Mouse (Mus musculus) kidney, postnatal 0 days (tissue): ENCODE results near the gene Mettl7a2. TPM values are rescaled to one million over a fixed set of nuclear protein-coding genes. Genes with fewer than 3 reads are reported as not detected.
"Not testable (repeated sequence)": the region's sequence is repeated elsewhere in the genome, so short reads cannot be mapped to it uniquely, and the experiment has no call there.

ENCODE experiments used
- ATAC-seq: fragments of 200-750 bp; cut with Nextera tagmentation; replicated peaks from 2 replicates; pipeline ENCODE4 v1.8.0; 2017; ENCODE audit warnings: low read depth, moderate number of reproducible peaks, moderate TSS enrichment, moderate library complexity; ENCODE audit not compliant: low FRiP score
- DNase-seq: peaks from one replicate; pipeline ENCODE4 v3.0.0-alpha.2; 2016; ENCODE audit warnings: low spot score
- H3K27ac ChIP-seq: fragments of 300-500 bp; sonication (generic); 2 replicates; pipeline ENCODE4 v1.5.1; 2014; ENCODE audit warnings: mild to moderate bottlenecking
- H3K27me3 ChIP-seq: fragments of 300-500 bp; sonication (generic); 2 replicates; pipeline ENCODE4 v1.6.1; 2014; ENCODE audit warnings: low read length, mixed read lengths; ENCODE audit not compliant: insufficient read depth
- H3K36me3 ChIP-seq: fragments of 300-500 bp; sonication (generic); 2 replicates; pipeline ENCODE4 v1.6.1; 2014; ENCODE audit warnings: low read length, mixed read lengths; ENCODE audit not compliant: insufficient read depth
- H3K4me1 ChIP-seq: fragments of 300-500 bp; sonication (generic); replicated peaks from 2 replicates; pipeline ENCODE4 v1.6.1; 2014; ENCODE audit warnings: antibody characterized with exemption, low read length, mixed read lengths; ENCODE audit not compliant: insufficient read depth
- H3K4me2 ChIP-seq: fragments of 300-500 bp; sonication (generic); 2 replicates; pipeline ENCODE4 v1.6.1; 2014; ENCODE audit warnings: mild to moderate bottlenecking, low read length, moderate library complexity, mixed read lengths
- H3K4me3 ChIP-seq: fragments of 300-500 bp; sonication (generic); replicated peaks from 2 replicates; pipeline ENCODE4 v1.5.1; 2014; ENCODE audit warnings: low read depth, low read length
- H3K9ac ChIP-seq: fragments of 300-500 bp; sonication (generic); 2 replicates; pipeline ENCODE4 v1.6.1; 2014; ENCODE audit warnings: low read depth, low read length
- H3K9me3 ChIP-seq: fragments of 300-500 bp; sonication (generic); replicated peaks from 2 replicates; pipeline ENCODE4 v1.6.1; 2016; ENCODE audit warnings: low read length, inconsistent platforms, mixed read lengths
- CTCF ChIP-seq: IDR thresholded peaks from 2 replicates; pipeline ENCODE4 v1.5.1; 2016; ENCODE audit warnings: antibody characterized with exemption, low read depth, mild to moderate bottlenecking, moderate library complexity
- WGBS: fragments of 180-500 bp; shearing (Covaris S2); extraction: QIAGEN DNeasy Blood & Tissue Kit; methylation state at CpG from one replicate; pipeline ENCODE4 v1.1.7; 2014; 5-methylcytosine and 5-hydroxymethylcytosine counted together
- polyA plus RNA-seq: library from polyadenylated mRNA; unstranded; fragments of >200 nt; fragmentation: Nextera tagmentation; extraction: Ambion mirVana; gene quantifications from 2 replicates; pipeline ENCODE4 v1.2.1, GENCODE M21; 2015

Gene Mettl7a2
- polyA plus RNA-seq, 1 experiment from 2014 or later = 1.8 TPM

GRCm38 (mm10) chr15:100325235-100325634, 27.8 kb upstream of the Mettl7a2 start:
- H3K4me1 ChIP-seq = 0 out of 2 replicates have a peak, but pooled peaks cover 3% of the 10 kb centered on the region

GRCm38 (mm10) chr15:100328089-100328488, 24.9 kb upstream of the Mettl7a2 start:
- not testable (repeated sequence) for H3K4me1 ChIP-seq, H3K27ac ChIP-seq, H3K9me3 ChIP-seq, ATAC-seq, H3K9ac ChIP-seq, DNase-seq, H3K4me3 ChIP-seq, H3K4me2 ChIP-seq, H3K27me3 ChIP-seq, H3K36me3 ChIP-seq
- WGBS = 67% methylated on average over 3 of the region's 4 CpGs
- peak; percentile 34; the same call in 1 of the 2 replicates for TF ChIP-seq CTCF

More at GRCm38 (mm10) chr15:100325235-100325634, 27.8 kb upstream of the Mettl7a2 start:
- Histone ChIP-seq H3K9ac (no peak overlapping the region), H3K9me3 (no peaks in the 10 kb centered on the region), H3K4me3 (no peak overlapping the region), H3K4me2 (no peak overlapping the region), H3K36me3 (no peaks in the 10 kb centered on the region), H3K27ac (no peak overlapping the region), H3K27me3 (no peaks in the 10 kb centered on the region)
- DNase-seq = no peak
- 59% methylated on average over 3 of the region's 3 CpGs for WGBS
- TF ChIP-seq CTCF = no peak
- ATAC-seq = no peak; the same call in 1 of the 2 replicates

GRCm38 (mm10) chr15:100329336-100329735, 23.7 kb upstream of the Mettl7a2 start:
- H3K4me2 ChIP-seq, H3K4me3 ChIP-seq: not testable (repeated sequence)

GRCm38 (mm10) chr15:100330739-100331138, 22.3 kb upstream of the Mettl7a2 start:
- TF ChIP-seq CTCF = no peak
- no peak overlapping the region for H3K27ac ChIP-seq
- H3K4me3 ChIP-seq = no peak overlapping the region
- no peak overlapping the region for H3K4me2 ChIP-seq
- no peak overlapping the region for H3K9ac ChIP-seq
- no peak for ATAC-seq
- H3K27me3 ChIP-seq = no peaks in the 10 kb centered on the region
- H3K9me3 ChIP-seq = no peaks in the 10 kb centered on the region
- DNase-seq = no peak
- H3K36me3 ChIP-seq = no peaks in the 10 kb centered on the region
- 39% methylated on average over 7 of the region's 7 CpGs for WGBS
- no peaks in the 10 kb centered on the region for H3K4me1 ChIP-seq

More at GRCm38 (mm10) chr15:100329336-100329735, 23.7 kb upstream of the Mettl7a2 start:
- not testable (repeated sequence) for H3K4me1 ChIP-seq, H3K9me3 ChIP-seq, H3K9ac ChIP-seq, H3K27me3 ChIP-seq, H3K36me3 ChIP-seq, DNase-seq, H3K27ac ChIP-seq
- 0 out of 2 replicates have a peak, but pooled peaks have one; percentile 10 for ATAC-seq
- 36% methylated on average over 10 of the region's 10 CpGs for WGBS

GRCm38 (mm10) chr15:100332077-100332961, 20.7 kb upstream of the Mettl7a2 start:
- not testable (repeated sequence) for H3K9me3 ChIP-seq, H3K27me3 ChIP-seq, H3K36me3 ChIP-seq, H3K27ac ChIP-seq, ATAC-seq, H3K9ac ChIP-seq, H3K4me2 ChIP-seq, DNase-seq, H3K4me3 ChIP-seq, H3K4me1 ChIP-seq
- peak; percentile 33; the same call in 1 of the 2 replicates for TF ChIP-seq CTCF
- 29% methylated on average over 2 of the region's 10 CpGs for WGBS

GRCm38 (mm10) chr15:100334629-100335028, 18.4 kb upstream of the Mettl7a2 start, which contains the start of gene Mettl7a3:
Gene Mettl7a3, plus strand, starts transcription at chr15:100334929.
- H3K27me3 ChIP-seq = no peaks in the 10 kb centered on the region
- no peak for ATAC-seq
- no peak for DNase-seq
- H3K4me3 ChIP-seq = no peak within 1 kb of the TSS
- 83% methylated on average over 10 of the region's 10 CpGs for WGBS
- no peak within 1 kb of the TSS for H3K4me2 ChIP-seq
- H3K9ac ChIP-seq = no peak within 1 kb of the TSS
- H3K9me3 ChIP-seq = no peaks in the 10 kb centered on the region
- no peaks in the 10 kb centered on the region for H3K4me1 ChIP-seq
- no peak for TF ChIP-seq CTCF
- H3K36me3 ChIP-seq = no peaks in the 10 kb centered on the region
- no peak within 1 kb of the TSS for H3K27ac ChIP-seq

- DNase-seq, H3K36me3 ChIP-seq, H3K27ac ChIP-seq, H3K4me3 ChIP-seq, H3K9me3 ChIP-seq, H3K9ac ChIP-seq, H3K27me3 ChIP-seq, H3K4me2 ChIP-seq, H3K4me1 ChIP-seq: not testable (repeated sequence)
- 0 out of 2 replicates have a peak, but pooled peaks have one; percentile 36 for ATAC-seq
Observed at GRCm38 (mm10) chr15:100337328-100337727, 15.7 kb upstream of the Mettl7a2 start.
